Mouse (Mus musculus) CH12.LX (cell line): ENCODE results near the gene Tmem82. TPM values are rescaled to one million over a fixed set of nuclear protein-coding genes. Genes with fewer than 3 reads are reported as not detected.
"Not testable (repeated sequence)": the region's sequence is repeated elsewhere in the genome, so short reads cannot be mapped to it uniquely, and the experiment has no call there.

Experiments used
- DNase-seq: peaks from one replicate; pipeline ENCODE4 v3.0.0-alpha.2; 2013; ENCODE audit errors: extremely low read depth
- H3K27ac ChIP-seq: 2 replicates; pipeline ENCODE4 v1.5.1; 2012; ENCODE audit warnings: low read depth, mild to moderate bottlenecking, control low read depth, moderate library complexity; ENCODE audit not compliant: insufficient read depth
- H3K27me3 ChIP-seq: replicated peaks from 2 replicates; pipeline ENCODE3; 2012; ENCODE audit warnings: inconsistent platforms
- H3K36me3 ChIP-seq, 2 experiments: replicated peaks in 1 of 2; 2 replicates each; pipeline versions ENCODE3 to v1.6.1; 2012; ENCODE audit warnings: inconsistent platforms in 1 of 2, low read length in 1 of 2, mild to moderate bottlenecking in 1 of 2, mixed read lengths in 1 of 2, moderate library complexity in 1 of 2; ENCODE audit not compliant: control insufficient read depth in 1 of 2, insufficient read depth in 1 of 2
- H3K4me1 ChIP-seq, 2 experiments: 2 replicates each; pipeline ENCODE4 v1.6.1; 2012; ENCODE audit warnings: inconsistent platforms in 1 of 2, moderate library complexity in 1 of 2; ENCODE audit not compliant: insufficient read depth in 2 of 2, control insufficient read depth in 1 of 2
- H3K4me2 ChIP-seq: 2 replicates; pipeline ENCODE4 v1.6.1; 2012; ENCODE audit warnings: low read depth, mild to moderate bottlenecking, control low read depth; ENCODE audit not compliant: poor library complexity, insufficient read depth, severe bottlenecking
- H3K4me3 ChIP-seq, 3 experiments: fragments of 150-350 bp in 1 of 3; sonication (generic) in 1 of 3; replicated peaks in 1 of 3; 2 replicates each; pipeline versions ENCODE3 to v1.5.1; 2011 to 2012; ENCODE audit warnings: low read depth in 2 of 3, low read length in 2 of 3, mild to moderate bottlenecking in 2 of 3, moderate library complexity in 2 of 3, control low read depth in 1 of 3, improper control_type of control experiment in 1 of 3, inconsistent platforms in 1 of 3, mixed read lengths in 1 of 3; ENCODE audit not compliant: poor library complexity in 1 of 3
- H3K79me2 ChIP-seq: replicated peaks from 2 replicates; pipeline ENCODE4 v1.6.1; 2012; ENCODE audit warnings: mild to moderate bottlenecking, moderate library complexity; ENCODE audit not compliant: control insufficient read depth, poor library complexity, insufficient read depth, severe bottlenecking; ENCODE audit errors: extremely low read depth
- H3K9ac ChIP-seq: 2 replicates; pipeline ENCODE4 v1.6.1; 2012; ENCODE audit warnings: low read depth, mild to moderate bottlenecking, control low read depth, moderate library complexity; ENCODE audit not compliant: insufficient read depth
- H3K9me3 ChIP-seq: replicated peaks from 2 replicates; pipeline ENCODE3; 2012; ENCODE audit warnings: low read length, inconsistent platforms, mixed read lengths
- E2F4 ChIP-seq: IDR thresholded peaks from 2 replicates; pipeline ENCODE4 v1.6.1; 2011; ENCODE audit warnings: low read depth, low read length, improper control_type of control experiment; ENCODE audit not compliant: insufficient replicate concordance
- EP300 ChIP-seq: IDR thresholded peaks from 2 replicates; pipeline ENCODE4 v1.6.1; 2011; ENCODE audit warnings: low read length, improper control_type of control experiment
- GABPA ChIP-seq: IDR thresholded peaks from 2 replicates; pipeline ENCODE4 v1.6.1; 2012; ENCODE audit warnings: low read depth, low read length, improper control_type of control experiment, inconsistent platforms; ENCODE audit not compliant: insufficient replicate concordance
- HCFC1 ChIP-seq: IDR thresholded peaks from 2 replicates; pipeline ENCODE4 v1.6.1; 2012; ENCODE audit warnings: low read depth, mild to moderate bottlenecking, inconsistent platforms, low read length, improper control_type of control experiment
- KAT2A ChIP-seq: IDR thresholded peaks from 2 replicates; pipeline ENCODE4 v1.6.1; 2012; ENCODE audit warnings: low read length, improper control_type of control experiment, inconsistent platforms; ENCODE audit not compliant: insufficient replicate concordance
- MAZ ChIP-seq: IDR thresholded peaks from 2 replicates; pipeline ENCODE4 v1.6.1; 2012; ENCODE audit warnings: low read depth, mild to moderate bottlenecking, inconsistent platforms, low read length, improper control_type of control experiment, moderate library complexity
- MEF2A ChIP-seq: IDR thresholded peaks from 2 replicates; pipeline ENCODE4 v1.6.1; 2014; ENCODE audit warnings: low read depth, mild to moderate bottlenecking, inconsistent platforms, low read length, improper control_type of control experiment, borderline replicate concordance
- NRF1 ChIP-seq: IDR thresholded peaks from 2 replicates; pipeline ENCODE4 v1.6.1; 2014; ENCODE audit warnings: low read depth, mild to moderate bottlenecking, inconsistent platforms, low read length, improper control_type of control experiment, moderate library complexity
- PAX5 ChIP-seq: IDR thresholded peaks from 2 replicates; pipeline ENCODE4 v1.6.1; 2012; ENCODE audit warnings: low read length, inconsistent platforms, mixed read lengths
- POLR2AphosphoS2 ChIP-seq: IDR thresholded peaks from 2 replicates; pipeline ENCODE4 v1.6.1; 2011; ENCODE audit warnings: low read depth, low read length, improper control_type of control experiment
- RCOR1 ChIP-seq: conservative IDR thresholded peaks from 2 replicates; pipeline ENCODE4 v1.6.1; 2012; ENCODE audit warnings: low read depth, mild to moderate bottlenecking, inconsistent platforms, low read length, improper control_type of control experiment
- SIN3A ChIP-seq: IDR thresholded peaks from 2 replicates; pipeline ENCODE4 v1.6.1; 2012; ENCODE audit warnings: low read length, improper control_type of control experiment, inconsistent platforms
- TCF12 ChIP-seq: IDR thresholded peaks from 2 replicates; pipeline ENCODE4 v1.6.1; 2014; ENCODE audit warnings: low read depth, mild to moderate bottlenecking, inconsistent platforms, low read length, improper control_type of control experiment
- UBTF ChIP-seq: IDR thresholded peaks from 2 replicates; pipeline ENCODE4 v1.6.1; 2012; ENCODE audit warnings: low read depth, mild to moderate bottlenecking, inconsistent platforms, low read length, improper control_type of control experiment, moderate library complexity
- USF1 ChIP-seq: IDR thresholded peaks from 2 replicates; pipeline ENCODE4 v1.6.1; 2014; ENCODE audit warnings: low read depth, mild to moderate bottlenecking, inconsistent platforms, low read length, improper control_type of control experiment
- ZNF384 ChIP-seq: IDR thresholded peaks from 2 replicates; pipeline ENCODE4 v1.6.1; 2012; ENCODE audit warnings: low read depth, low read length, improper control_type of control experiment, inconsistent platforms
- dilution Hi-C: fragments of 300-500 bp; cut with MboI; formaldehyde crosslinking; loops from 2 replicates; pipeline ENCODE4 v1.14.3; 2020; ENCODE audit warnings: low sequenced_read_pairs; ENCODE audit not compliant: extremely low pct_unique_long_range_greater_than_20kb, extremely low pct_ligation_motif_present
- in situ Hi-C: fragments of 300-500 bp; cut with MboI; formaldehyde crosslinking; loops from 3 replicates; pipeline ENCODE4 v1.14.3; 2019; ENCODE audit warnings: low sequenced_read_pairs, low pct_ligation_motif_present, low pct_unique_long_range_greater_than_20kb, mixed read lengths
- polyA plus RNA-seq: library from polyadenylated mRNA; unstranded; fragments of >175 nt; gene quantifications from 2 replicates; pipeline ENCODE4 v1.2.1, GENCODE M21; 2012; ENCODE audit warnings: low read depth; ENCODE audit not compliant: insufficient read length
- total RNA-seq, 2 experiments: library from RNA; depleted of rRNA; stranded (reverse); fragments of 300-350 nt in 1 of 2; fragments of >200 nt in 1 of 2; gene quantifications; 2 replicates each; pipeline ENCODE4 v1.2.3; 2012 to 2014

Gene Tmem82
- total and polyA plus RNA-seq, 3 experiments, result 0.68 to 5.2 (median 2.7) TPM

- H3K36me3 ChIP-seq, H3K4me2 ChIP-seq, in situ Hi-C loops, dilution Hi-C loops, H3K27me3 ChIP-seq, H3K79me2 ChIP-seq, H3K4me3 ChIP-seq, H3K4me1 ChIP-seq, H3K9me3 ChIP-seq, DNase-seq, H3K27ac ChIP-seq, H3K9ac ChIP-seq: not testable (repeated sequence)
Observed at GRCm38 (mm10) chr4:141567174-141567573, 51.3 kb downstream of the Tmem82 start.

GRCm38 (mm10) chr4:141566187-141566586, 52.2 kb downstream of the Tmem82 start:
- H3K4me2 ChIP-seq, result no peak overlapping the region
- TF ChIP-seq PAX5 (no peak), NRF1 (no peak), USF1 (no peak), UBTF (no peak), E2F4 (no peak), RCOR1 (no peak), MAZ (no peak), HCFC1 (no peak)
- dilution Hi-C loops (no loop called here), in situ Hi-C loops (no loop called here)
- no peak overlapping the region for H3K9ac ChIP-seq
- no peak overlapping the region for H3K4me3 ChIP-seq
- no peaks in the 10 kb centered on the region for H3K9me3 ChIP-seq
- no peaks in the 10 kb centered on the region for H3K79me2 ChIP-seq
- H3K4me1 ChIP-seq, result peaks cover 0 to 3% of the 10 kb centered on the region in 2 experiments; a peak in 1 of 4 replicates
- DNase-seq, result no peak
- no peak overlapping the region for H3K27ac ChIP-seq
- no peaks in the 10 kb centered on the region for H3K36me3 ChIP-seq
- H3K27me3 ChIP-seq, result no peaks in the 10 kb centered on the region

- DNase-seq, result no peak
- Histone ChIP-seq H3K27ac (no peak overlapping the region), H3K9ac (no peak overlapping the region), H3K9me3 (peaks cover 2% of the 10 kb centered on the region), H3K36me3 (no peaks in the 10 kb centered on the region), H3K79me2 (no peaks in the 10 kb centered on the region)
- TF ChIP-seq KAT2A, result no peak
- TF ChIP-seq HCFC1, result no peak
- TF ChIP-seq PAX5, result no peak
- TF ChIP-seq UBTF, result no peak
- no peak for TF ChIP-seq NRF1
- TF ChIP-seq EP300, result no peak
- TF ChIP-seq ZNF384, result no peak
- no peak for TF ChIP-seq E2F4
- TF ChIP-seq POLR2AphosphoS2, result no peak
- TF ChIP-seq SIN3A, result no peak
- TF ChIP-seq TCF12, result no peak
- TF ChIP-seq GABPA, result no peak
- no peak for TF ChIP-seq MEF2A
- TF ChIP-seq, all 38 proteins: peak for 0
- Histone ChIP-seq H3K27me3 (no peaks in the 10 kb centered on the region), H3K4me2 (no peak overlapping the region), H3K4me3 (no peak overlapping the region), H3K4me1 (peaks cover 0 to 3% of the 10 kb centered on the region in 2 experiments; a peak in 1 of 4 replicates)
- dilution Hi-C loops (no loop called here), in situ Hi-C loops (no loop called here)
Observed at GRCm38 (mm10) chr4:141565325-141565724, 53.1 kb downstream of the Tmem82 start.
